Mouse (Mus musculus) spleen, adult 2 months (tissue): ENCODE results near the gene Ppm1k.

Experiments
- CTCF ChIP-seq: fragments of 200-500 bp; IDR thresholded peaks from 2 replicates; pipeline ENCODE4 v1.5.1; 2011; ENCODE audit warnings: mild to moderate bottlenecking, inconsistent platforms; ENCODE audit not compliant: insufficient read depth, insufficient read length, insufficient replicate concordance; ENCODE audit errors: extremely low read depth
- POLR2A ChIP-seq: fragments of 200-500 bp; IDR thresholded peaks from 2 replicates; pipeline ENCODE4 v1.6.1; 2011; ENCODE audit warnings: low read depth, low read length, inconsistent platforms

- TF ChIP-seq POLR2A, result no peak
- TF ChIP-seq CTCF, result no peak
These were observed 30.2 kb upstream of the Ppm1k start for GRCm38 (mm10) chr6:57565452-57565851.
